Mouse (Mus musculus) embryonic facial prominence, embryonic 12.5 days (tissue): ENCODE measurements around the gene Syk. TPM values are rescaled to one million over a fixed set of nuclear protein-coding genes. Genes with fewer than 3 reads are reported as not detected.

Experiments
- ATAC-seq: fragments of 200-750 bp; cut with Nextera tagmentation; 2 replicates; pipeline ENCODE4 v1.8.0; 2017; ENCODE audit not compliant: insufficient number of reproducible peaks, insufficient read depth, low FRiP score, low TSS enrichment
- H3K27ac ChIP-seq: fragments of 300-500 bp; sonication (generic); 2 replicates; pipeline ENCODE4 v1.5.1; 2016; ENCODE audit warnings: mild to moderate bottlenecking
- H3K27me3 ChIP-seq: fragments of 300-500 bp; sonication (generic); 2 replicates; pipeline ENCODE4 v1.6.1; 2016; ENCODE audit warnings: mild to moderate bottlenecking, moderate library complexity
- H3K36me3 ChIP-seq: fragments of 300-500 bp; sonication (generic); 2 replicates; pipeline ENCODE4 v1.6.1; 2016; ENCODE audit warnings: mild to moderate bottlenecking
- H3K4me1 ChIP-seq: fragments of 300-500 bp; sonication (generic); 2 replicates; pipeline ENCODE4 v1.6.1; 2016
- H3K4me2 ChIP-seq: fragments of 300-500 bp; sonication (generic); replicated peaks from 2 replicates; pipeline ENCODE4 v1.6.1; 2016; ENCODE audit warnings: mild to moderate bottlenecking, moderate library complexity
- H3K4me3 ChIP-seq: fragments of 300-500 bp; sonication (generic); 2 replicates; pipeline ENCODE4 v1.5.1; 2016; ENCODE audit warnings: mild to moderate bottlenecking
- H3K9ac ChIP-seq: fragments of 300-500 bp; sonication (generic); 2 replicates; pipeline ENCODE4 v1.6.1; 2016; ENCODE audit warnings: mild to moderate bottlenecking, moderate library complexity
- H3K9me3 ChIP-seq: fragments of 300-500 bp; sonication (generic); 2 replicates; pipeline ENCODE4 v1.6.1; 2016; ENCODE audit warnings: mild to moderate bottlenecking, moderate library complexity
- WGBS: fragments of 180-500 bp; shearing (Covaris S2); methylation state at CpG from one replicate; pipeline ENCODE4 v1.1.7; 2016; 5-methylcytosine and 5-hydroxymethylcytosine counted together
- polyA plus RNA-seq: library from polyadenylated mRNA; unstranded; fragments of >200 nt; fragmentation: Nextera tagmentation; extraction: Ambion mirVana; gene quantifications from 2 replicates; pipeline ENCODE4 v1.2.1, GENCODE M21; 2016

The Syk gene
- polyA plus RNA-seq, 1 experiment from 2014 or later = 3.4 TPM

- no peak for ATAC-seq
- Histone ChIP-seq H3K36me3 (no peaks in the 10 kb centered on the region), H3K4me3 (no peak overlapping the region), H3K9ac (no peak overlapping the region), H3K4me1 (no peaks in the 10 kb centered on the region), H3K27ac (no peak overlapping the region), H3K9me3 (no peaks in the 10 kb centered on the region), H3K27me3 (no peaks in the 10 kb centered on the region), H3K4me2 (no peak overlapping the region)
- whole genome bisulfite sequencing = 67% methylated on average over 4 of the region's 4 CpGs
Observed at GRCm38 (mm10) chr13:52631624-52632023, 48.7 kb downstream of the Syk start.

DNA sequence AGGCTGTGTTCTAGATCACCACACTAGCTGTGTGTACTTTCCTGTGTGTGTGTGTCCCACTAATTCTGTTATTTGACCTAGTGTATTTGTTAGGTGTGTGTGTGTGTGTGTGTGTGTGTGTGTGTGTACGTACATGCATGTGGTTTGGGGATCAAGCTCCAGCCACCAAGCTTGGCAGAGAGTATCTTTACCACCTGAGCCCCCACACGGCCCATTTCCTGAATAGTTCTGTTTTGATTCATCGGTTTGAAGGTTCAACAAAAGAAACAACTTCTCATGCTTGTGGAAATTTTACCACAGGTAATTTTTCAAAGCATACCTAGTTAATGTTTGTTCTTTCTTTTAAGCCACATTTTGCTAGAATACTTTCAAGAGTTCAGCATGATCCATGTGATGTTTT lies 52.5 kb downstream of the Syk start:
- Histone ChIP-seq H3K36me3 (no peaks in the 10 kb centered on the region), H3K9me3 (no peaks in the 10 kb centered on the region), H3K4me2 (no peak overlapping the region), H3K4me1 (no peaks in the 10 kb centered on the region), H3K27ac (no peak overlapping the region), H3K27me3 (no peaks in the 10 kb centered on the region), H3K4me3 (no peak overlapping the region), H3K9ac (no peak overlapping the region)
- ATAC-seq = no peak
- WGBS = 72% methylated on average over 3 of the region's 3 CpGs

DNA sequence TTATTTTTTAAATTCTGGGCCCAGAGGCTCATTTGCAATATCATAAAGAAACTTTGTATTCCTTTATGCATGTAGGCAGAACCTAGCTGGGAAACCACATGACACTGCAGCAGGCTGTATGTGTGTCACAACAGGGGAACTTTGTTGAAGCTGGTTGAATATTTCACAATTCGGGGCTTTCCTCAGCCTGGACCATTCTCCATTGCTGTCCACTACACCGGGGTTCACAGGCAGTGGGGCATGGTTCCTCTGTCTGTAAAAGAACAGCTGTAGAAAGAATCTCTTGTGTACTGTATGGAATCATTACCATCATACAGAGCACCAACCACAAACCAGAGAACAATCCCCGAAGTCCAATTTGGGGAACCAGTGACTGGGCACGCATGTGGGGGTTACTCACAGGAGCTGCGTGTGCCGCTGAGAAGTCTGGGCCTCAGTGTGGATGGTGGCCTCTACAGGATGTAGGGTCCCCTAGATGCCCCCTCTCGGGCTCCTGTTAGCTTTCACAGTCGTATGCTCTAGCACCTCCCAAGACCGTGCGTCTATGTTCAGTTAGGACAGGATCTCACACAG lies 53.3 kb downstream of the Syk start:
- WGBS = 88% methylated on average over 10 of the region's 10 CpGs
- ATAC-seq = no peak
- no peaks in the 10 kb centered on the region for H3K9me3 ChIP-seq

GRCm38 (mm10) chr13:52646566-52646965 lies 63.6 kb downstream of the Syk start:
- H3K4me1 ChIP-seq = 0 out of 2 replicates have a peak, but pooled peaks cover 3% of the 10 kb centered on the region
- H3K27me3 ChIP-seq = no peaks in the 10 kb centered on the region
- no peak for ATAC-seq
- no peak overlapping the region for H3K4me2 ChIP-seq
- H3K9me3 ChIP-seq = no peaks in the 10 kb centered on the region
- no peaks in the 10 kb centered on the region for H3K36me3 ChIP-seq
- 69% methylated on average over 3 of the region's 3 CpGs for WGBS
- no peak overlapping the region for H3K4me3 ChIP-seq
- no peak overlapping the region for H3K27ac ChIP-seq
- no peak overlapping the region for H3K9ac ChIP-seq

More for the DNA sequence above, 53.3 kb downstream of the Syk start:
- H3K27ac ChIP-seq = no peak overlapping the region
- no peak overlapping the region for H3K9ac ChIP-seq
- H3K4me1 ChIP-seq = no peaks in the 10 kb centered on the region
- H3K27me3 ChIP-seq = no peaks in the 10 kb centered on the region
- H3K36me3 ChIP-seq = no peaks in the 10 kb centered on the region
- no peak overlapping the region for H3K4me3 ChIP-seq
- no peak overlapping the region for H3K4me2 ChIP-seq

GRCm38 (mm10) chr13:52647996-52648712 lies 65.2 kb downstream of the Syk start:
- no peak overlapping the region for H3K27ac ChIP-seq
- H3K27me3 ChIP-seq = no peaks in the 10 kb centered on the region
- no peak overlapping the region for H3K9ac ChIP-seq
- no peaks in the 10 kb centered on the region for H3K9me3 ChIP-seq
- no peak overlapping the region for H3K4me3 ChIP-seq
- 0 out of 2 replicates have a peak, but pooled peaks cover 3% of the 10 kb centered on the region for H3K4me1 ChIP-seq
- H3K4me2 ChIP-seq = no peak overlapping the region
- 66% methylated on average over 11 of the region's 11 CpGs for WGBS
- H3K36me3 ChIP-seq = no peaks in the 10 kb centered on the region
- no peak for ATAC-seq

DNA sequence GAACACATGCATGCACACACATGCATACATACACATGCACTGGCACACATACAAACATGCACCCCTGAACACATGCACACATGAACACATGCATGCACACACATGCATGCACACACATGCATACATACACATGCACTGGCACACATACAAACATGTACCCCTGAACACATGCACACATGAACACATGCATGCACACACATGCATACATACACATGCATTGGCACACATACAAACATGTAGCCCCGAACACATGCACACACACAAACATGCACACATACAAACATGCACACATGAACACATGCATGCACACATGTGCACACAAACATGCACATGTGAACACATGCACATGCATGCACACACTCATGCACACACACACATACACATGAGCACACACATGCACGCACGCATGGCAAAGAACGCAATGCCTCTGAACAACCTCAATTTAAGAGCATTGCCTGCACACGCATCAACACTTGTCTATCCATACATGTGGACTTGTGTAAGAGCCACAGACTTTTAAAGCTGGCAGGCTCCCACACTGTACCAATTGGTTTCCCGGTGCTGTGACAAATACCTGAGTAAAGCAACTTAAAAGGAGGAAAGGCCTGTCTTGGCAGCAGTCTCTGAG lies 66.9 kb downstream of the Syk start:
- no peak for ATAC-seq
- Histone ChIP-seq H3K27me3 (no peaks in the 10 kb centered on the region), H3K27ac (no peak overlapping the region), H3K9me3 (no peaks in the 10 kb centered on the region), H3K4me1 (0 out of 2 replicates have a peak, but pooled peaks cover 3% of the 10 kb centered on the region), H3K4me3 (no peak overlapping the region), H3K4me2 (no peak overlapping the region), H3K9ac (no peak overlapping the region), H3K36me3 (no peaks in the 10 kb centered on the region)
- 95% methylated on average over 6 of the region's 6 CpGs for WGBS

DNA sequence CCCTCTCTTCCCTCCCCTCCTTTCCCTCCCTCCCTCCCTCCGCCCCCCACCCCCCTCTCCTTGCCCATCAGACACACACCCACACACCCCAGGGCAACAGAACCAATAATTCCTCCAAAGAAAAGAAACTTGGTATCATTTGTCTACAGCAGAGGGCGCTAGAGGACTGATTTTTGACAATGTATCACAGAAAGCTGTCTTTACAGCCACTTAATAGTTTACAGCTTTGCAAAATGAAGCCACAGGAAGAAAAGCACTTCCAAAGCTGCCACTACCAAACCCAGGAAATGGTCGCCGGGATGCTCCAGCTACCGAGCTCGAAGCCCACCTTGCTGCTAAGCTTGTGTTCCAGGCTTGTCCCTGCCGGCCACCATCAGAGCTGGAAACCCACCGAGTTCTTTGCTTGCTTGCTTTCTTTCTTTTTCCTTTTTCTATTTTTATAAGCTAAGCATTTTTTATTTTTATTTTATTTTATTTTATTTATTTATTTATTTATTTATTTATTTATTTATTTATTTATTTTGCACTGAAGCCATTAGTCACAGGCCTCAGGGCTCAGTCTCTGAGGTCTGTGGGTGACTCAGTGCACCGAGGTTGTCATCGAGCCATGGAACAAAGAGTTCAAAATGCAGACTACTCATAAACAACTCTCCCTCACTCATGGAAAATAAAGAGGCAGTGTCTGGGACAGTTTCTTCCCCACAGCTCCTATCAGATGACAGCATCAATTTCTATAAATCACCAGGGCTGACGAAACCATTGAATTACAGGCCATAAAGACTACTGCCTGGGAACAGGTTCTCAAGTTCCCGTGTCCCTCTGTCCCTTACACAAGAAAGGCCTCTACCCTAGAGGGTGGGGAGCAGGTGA lies 68.6 kb downstream of the Syk start:
- Histone ChIP-seq H3K36me3 (no peaks in the 10 kb centered on the region), H3K9ac (no peak overlapping the region), H3K27me3 (peaks cover 5% of the 10 kb centered on the region; the same call in 1 of the 2 replicates), H3K27ac (no peak overlapping the region), H3K4me1 (no peaks in the 10 kb centered on the region), H3K4me3 (no peak overlapping the region), H3K9me3 (no peaks in the 10 kb centered on the region), H3K4me2 (no peak overlapping the region)
- 34% methylated on average over 11 of the region's 12 CpGs for WGBS
- no peak for ATAC-seq

DNA sequence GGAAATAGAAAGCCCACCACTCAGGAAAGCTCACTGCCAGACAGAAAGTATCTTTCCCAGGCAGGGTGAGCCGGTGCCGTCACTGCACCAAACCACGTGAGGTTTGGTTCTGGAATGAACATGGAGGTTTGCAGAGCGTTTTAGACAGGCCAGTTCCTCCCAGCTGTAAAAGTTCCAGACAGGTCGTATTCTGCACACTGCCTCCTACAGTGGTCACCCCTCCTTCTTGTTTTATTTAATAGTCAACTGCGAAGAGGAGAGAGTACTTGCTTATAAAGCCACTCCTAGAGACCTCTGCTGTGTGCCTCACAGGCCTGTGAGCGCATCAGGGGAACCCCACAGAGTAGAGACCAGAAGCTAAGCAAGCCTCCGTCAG lies 69.3 kb downstream of the Syk start:
- Histone ChIP-seq H3K4me3 (no peak overlapping the region), H3K36me3 (no peaks in the 10 kb centered on the region), H3K9ac (no peak overlapping the region), H3K9me3 (no peaks in the 10 kb centered on the region), H3K4me2 (no peak overlapping the region), H3K27ac (no peak overlapping the region), H3K4me1 (no peaks in the 10 kb centered on the region), H3K27me3 (peaks cover 11% of the 10 kb centered on the region; the same call in 1 of the 2 replicates)
- WGBS = 77% methylated on average over 8 of the region's 8 CpGs
- no peak for ATAC-seq

DNA sequence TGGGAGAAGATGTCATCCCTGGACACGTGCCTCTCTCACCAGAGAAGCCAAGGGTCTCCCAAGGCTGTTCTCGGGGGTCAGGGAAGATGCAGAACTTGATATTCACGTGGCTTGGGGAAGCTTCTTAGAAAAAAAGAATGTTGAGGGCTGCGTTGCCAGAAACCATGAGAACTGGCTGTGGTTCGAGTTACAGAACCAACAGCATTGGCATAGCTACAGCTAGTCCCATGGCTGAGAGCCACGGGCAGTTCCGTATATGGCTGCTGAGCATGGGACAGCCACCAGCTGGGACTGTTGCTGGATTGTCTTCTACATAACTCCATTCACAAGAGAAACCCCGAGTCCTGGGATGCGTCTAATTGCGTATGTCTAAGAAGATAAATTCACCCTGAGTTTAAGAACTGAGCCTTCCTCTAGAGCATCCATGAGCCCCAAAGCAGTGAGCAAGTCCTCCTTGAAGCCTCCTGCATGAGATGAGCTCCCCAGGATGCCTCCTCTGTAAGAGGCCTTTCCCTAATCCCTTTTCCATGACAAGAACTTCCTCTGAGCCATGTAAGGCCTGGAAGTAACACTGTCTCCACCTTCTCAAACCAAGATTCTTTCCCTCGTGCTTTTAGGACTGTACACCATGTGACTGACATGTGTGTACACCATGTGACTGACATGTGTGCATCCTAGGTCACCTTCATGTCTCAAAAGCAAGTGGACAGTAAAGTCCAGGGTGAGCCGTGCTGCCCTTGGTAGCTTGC lies 71.3 kb downstream of the Syk start:
- Histone ChIP-seq H3K4me3 (no peak overlapping the region), H3K9ac (no peak overlapping the region), H3K9me3 (no peaks in the 10 kb centered on the region), H3K27me3 (peaks cover 11% of the 10 kb centered on the region; the same call in 1 of the 2 replicates), H3K27ac (no peak overlapping the region), H3K36me3 (no peaks in the 10 kb centered on the region), H3K4me2 (no peak overlapping the region), H3K4me1 (no peaks in the 10 kb centered on the region)
- ATAC-seq = no peak
- WGBS = 71% methylated on average over 12 of the region's 12 CpGs

DNA sequence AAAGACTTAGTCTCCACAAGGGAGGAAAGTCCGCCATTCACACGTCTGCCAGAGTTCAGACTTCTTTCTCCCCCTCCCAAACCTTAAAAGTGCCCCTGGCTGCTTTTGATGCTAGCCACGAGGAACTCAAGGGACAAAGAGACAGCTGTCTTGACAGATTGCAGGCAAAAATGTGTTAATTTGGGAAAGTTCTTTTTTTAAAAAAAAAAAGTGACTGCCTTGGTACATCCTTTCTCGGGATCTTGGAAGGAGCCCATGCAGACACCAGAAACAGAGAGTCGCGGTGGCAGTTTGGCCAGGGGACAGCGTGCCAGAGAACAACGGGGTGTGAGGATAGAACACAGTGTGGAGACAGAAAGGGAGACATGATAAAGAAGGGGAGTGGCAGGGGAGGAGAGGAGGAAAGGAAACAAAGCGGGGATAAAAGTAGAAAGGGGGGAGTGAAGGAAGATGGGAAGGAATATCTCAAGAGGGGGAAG lies 71.9 kb downstream of the Syk start:
- Histone ChIP-seq H3K9me3 (no peaks in the 10 kb centered on the region), H3K4me3 (no peak overlapping the region), H3K4me1 (no peaks in the 10 kb centered on the region), H3K27ac (no peak overlapping the region), H3K9ac (no peak overlapping the region), H3K27me3 (peaks cover 11% of the 10 kb centered on the region; the same call in 1 of the 2 replicates), H3K36me3 (no peaks in the 10 kb centered on the region), H3K4me2 (no peak overlapping the region)
- 47% methylated on average over 9 of the region's 9 CpGs for WGBS
- ATAC-seq = no peak

GRCm38 (mm10) chr13:52657966-52658365 lies 75.0 kb downstream of the Syk start:
- Histone ChIP-seq H3K9ac (no peak overlapping the region), H3K27ac (no peak overlapping the region), H3K36me3 (no peaks in the 10 kb centered on the region), H3K4me3 (no peak overlapping the region), H3K4me1 (no peaks in the 10 kb centered on the region), H3K27me3 (peaks cover 11% of the 10 kb centered on the region; the same call in 1 of the 2 replicates), H3K4me2 (no peak overlapping the region), H3K9me3 (no peaks in the 10 kb centered on the region)
- ATAC-seq = no peak
- 82% methylated on average over 7 of the region's 7 CpGs for WGBS
